Mouse (Mus musculus) midbrain, embryonic 16.5 days (tissue): ENCODE results near the gene Arid4a. TPM values are rescaled to one million over a fixed set of nuclear protein-coding genes. Genes with fewer than 3 reads are reported as not detected.

Experiments used
- ATAC-seq: fragments of 200-750 bp; cut with Nextera tagmentation; 2 replicates; pipeline ENCODE4 v1.8.0; 2017; ENCODE audit warnings: moderate TSS enrichment
- H3K27ac ChIP-seq: fragments of 300-500 bp; sonication (generic); 2 replicates; pipeline ENCODE4 v1.5.1; 2014; ENCODE audit warnings: mild to moderate bottlenecking, low read length, mixed read lengths
- H3K27me3 ChIP-seq: fragments of 300-500 bp; sonication (generic); 2 replicates; pipeline ENCODE4 v1.6.1; 2014; ENCODE audit warnings: low read depth, low read length, mixed read lengths; ENCODE audit not compliant: control insufficient read depth, insufficient read depth
- H3K36me3 ChIP-seq: fragments of 300-500 bp; sonication (generic); 2 replicates; pipeline ENCODE4 v1.6.1; 2014; ENCODE audit warnings: mild to moderate bottlenecking, low read length, moderate library complexity, mixed read lengths; ENCODE audit not compliant: control insufficient read depth, insufficient read depth
- H3K4me1 ChIP-seq: fragments of 300-500 bp; sonication (generic); 2 replicates; pipeline ENCODE4 v1.6.1; 2014; ENCODE audit warnings: mild to moderate bottlenecking, low read length, mixed read lengths; ENCODE audit not compliant: control insufficient read depth, insufficient read depth
- H3K4me2 ChIP-seq: fragments of 300-500 bp; sonication (generic); 2 replicates; pipeline ENCODE4 v1.6.1; 2014; ENCODE audit warnings: mild to moderate bottlenecking, low read length, mixed read lengths
- H3K4me3 ChIP-seq: fragments of 300-500 bp; sonication (generic); 2 replicates; pipeline ENCODE4 v1.5.1; 2014; ENCODE audit warnings: low read depth, mild to moderate bottlenecking, low read length, moderate library complexity, mixed read lengths
- H3K9ac ChIP-seq: fragments of 300-500 bp; sonication (generic); 2 replicates; pipeline ENCODE4 v1.6.1; 2014; ENCODE audit warnings: low read depth, low read length, mixed read lengths
- H3K9me3 ChIP-seq: fragments of 300-500 bp; sonication (generic); replicated peaks from 2 replicates; pipeline ENCODE4 v1.6.1; 2014; ENCODE audit warnings: mild to moderate bottlenecking, low read length, mixed read lengths; ENCODE audit not compliant: control insufficient read depth, poor library complexity, severe bottlenecking
- WGBS: fragments of 180-500 bp; shearing (Covaris S2); extraction: QIAGEN DNeasy Blood & Tissue Kit; methylation state at CpG from one replicate; pipeline ENCODE4 v1.1.7; 2014; 5-methylcytosine and 5-hydroxymethylcytosine counted together
- polyA plus RNA-seq: library from polyadenylated mRNA; unstranded; fragments of >200 nt; fragmentation: Nextera tagmentation; extraction: Ambion mirVana; gene quantifications from 2 replicates; pipeline ENCODE4 v1.2.1, GENCODE M21; 2015

The Arid4a gene
- polyA plus RNA-seq, 1 experiment from 2014 or later: 49.4 TPM

- no peak for ATAC-seq
- H3K4me1 ChIP-seq: peaks cover 30% of the 10 kb centered on the region
- H3K4me3 ChIP-seq: no peak overlapping the region
- no peaks in the 10 kb centered on the region for H3K9me3 ChIP-seq
- H3K9ac ChIP-seq: no peak overlapping the region
- WGBS: 76% methylated on average over 5 of the region's 5 CpGs
- peaks cover 14% of the 10 kb centered on the region; the same call in 1 of the 2 replicates for H3K36me3 ChIP-seq
- H3K4me2 ChIP-seq: no peak overlapping the region
- no peak overlapping the region for H3K27ac ChIP-seq
- H3K27me3 ChIP-seq: no peaks in the 10 kb centered on the region
These were observed 123.6 kb downstream of the Arid4a start for GRCm38 (mm10) chr12:71139258-71139828.

- peaks cover 20% of the 10 kb centered on the region for H3K36me3 ChIP-seq
- peaks cover 21% of the 10 kb centered on the region for H3K4me1 ChIP-seq
- H3K27ac ChIP-seq: no peak overlapping the region
- H3K4me2 ChIP-seq: no peak overlapping the region
- H3K9me3 ChIP-seq: no peaks in the 10 kb centered on the region
- no peak for ATAC-seq
- no peaks in the 10 kb centered on the region for H3K27me3 ChIP-seq
- no peak overlapping the region for H3K4me3 ChIP-seq
- no peak overlapping the region for H3K9ac ChIP-seq
These were observed 125.4 kb downstream of the Arid4a start for GRCm38 (mm10) chr12:71141189-71141588.

- Histone ChIP-seq H3K36me3 (peaks cover 30% of the 10 kb centered on the region), H3K9me3 (no peaks in the 10 kb centered on the region)
- no peak for ATAC-seq
These were observed 131.9 kb downstream of the Arid4a start for GRCm38 (mm10) chr12:71147641-71148040.

More at GRCm38 (mm10) chr12:71147641-71148040, 131.9 kb downstream of the Arid4a start:
- H3K4me3 ChIP-seq: no peak overlapping the region
- 89% methylated on average over 3 of the region's 3 CpGs for WGBS
- H3K4me2 ChIP-seq: no peak overlapping the region
- H3K27ac ChIP-seq: no peak overlapping the region
- H3K27me3 ChIP-seq: no peaks in the 10 kb centered on the region
- H3K9ac ChIP-seq: no peak overlapping the region
- no peaks in the 10 kb centered on the region for H3K4me1 ChIP-seq

Other genes starting within 250 kb of the Arid4a start
- 8.1 and 8.3 TPM in 2 replicates for gene Frmd6, start 190.5 kb upstream of the Arid4a start, polyA plus RNA-seq
- 180 and 188 TPM in 2 replicates for gene Actr10, start 78.1 kb upstream of the Arid4a start, polyA plus RNA-seq
- 489 and 519 TPM in 2 replicates for gene Psma3, start 41.4 kb upstream of the Arid4a start, polyA plus RNA-seq
- 0.36 TPM in 1 of 2 replicates, not detected in the other for gene Tomm20l, start 95.4 kb downstream of the Arid4a start, polyA plus RNA-seq
- gene Timm9, start 120.7 kb downstream of the Arid4a start, polyA plus RNA-seq: 106 and 107 TPM in 2 replicates
- 11.1 and 12.3 TPM in 2 replicates for gene 2700049A03Rik, start 120.9 kb downstream of the Arid4a start, polyA plus RNA-seq